Mouse (Mus musculus): ENCODE measurements around the gene Pak2.

GRCm38 (mm10) chr16:32091466-32091865, 12.3 kb upstream of the Pak2 start:
- TF ChIP-seq USF1 (IDR thresholded peaks at IDR 0.05; ENCODE audit: low read depth) (no peak), POLR2A (IDR thresholded peaks at IDR 0.05; ENCODE audit: insufficient read length, low read depth) (no peak), E2F4 (IDR thresholded peaks at IDR 0.05; ENCODE audit: insufficient read depth) (no peak), POLR2AphosphoS2 (IDR thresholded peaks at IDR 0.05; ENCODE audit: insufficient read length, low read depth) (no peak), SRF (IDR thresholded peaks at IDR 0.05; ENCODE audit: control insufficient read depth, insufficient read length, low read depth) (no peak), TCF12 (IDR thresholded peaks at IDR 0.05; ENCODE audit: insufficient read depth, poor library complexity, severe bottlenecking) (no peak), MYOG (IDR thresholded peaks at IDR 0.05; ENCODE audit: control insufficient read depth in 1 of 3, insufficient read depth in 1 of 3, insufficient read length in 2 of 3, low read depth in 2 of 3) (no peak), CEBPB (IDR thresholded peaks at IDR 0.05; ENCODE audit: insufficient read depth, poor library complexity, severe bottlenecking) (no peak)

Measured in myocyte (in vitro differentiated cells).